Mouse (Mus musculus): ENCODE data around the gene Ankra2. TPM values are rescaled to one million over a fixed set of nuclear protein-coding genes. Genes with fewer than 3 reads are reported as not detected.

Ankra2 gene
- polyA plus RNA-seq, 2 experiments from 2014 or later = 21.3 to 24.5 TPM

DNA sequence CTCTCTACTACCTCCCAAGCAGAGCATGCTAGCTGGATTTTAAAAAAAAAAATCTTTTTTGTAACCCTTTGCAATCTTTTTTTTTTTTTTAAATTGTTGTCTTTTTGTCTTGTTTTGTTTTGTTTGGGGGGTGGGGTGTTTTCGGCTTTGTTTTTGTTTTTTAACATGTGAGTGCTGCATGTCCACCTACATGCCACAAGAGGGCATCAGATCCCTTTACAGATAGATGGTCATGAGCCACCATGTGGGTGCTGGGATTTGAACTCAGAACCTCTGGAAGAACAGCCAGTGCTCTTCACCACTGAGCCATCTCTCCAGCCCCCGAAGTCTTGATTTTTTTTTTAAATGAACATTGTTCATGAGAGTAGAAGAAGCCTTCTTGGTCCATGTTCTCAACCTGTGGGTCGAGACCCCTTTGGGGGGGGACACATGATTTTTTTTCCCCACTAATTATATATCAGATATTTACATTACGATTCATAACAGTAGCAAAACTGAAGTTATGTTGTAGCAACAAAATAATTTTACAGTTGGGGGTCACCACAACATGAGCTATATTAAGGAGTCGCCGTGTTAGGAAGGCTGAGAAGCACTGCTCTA, 35.1 kb downstream of the Ankra2 start:
- no peak for ATAC-seq

DNA sequence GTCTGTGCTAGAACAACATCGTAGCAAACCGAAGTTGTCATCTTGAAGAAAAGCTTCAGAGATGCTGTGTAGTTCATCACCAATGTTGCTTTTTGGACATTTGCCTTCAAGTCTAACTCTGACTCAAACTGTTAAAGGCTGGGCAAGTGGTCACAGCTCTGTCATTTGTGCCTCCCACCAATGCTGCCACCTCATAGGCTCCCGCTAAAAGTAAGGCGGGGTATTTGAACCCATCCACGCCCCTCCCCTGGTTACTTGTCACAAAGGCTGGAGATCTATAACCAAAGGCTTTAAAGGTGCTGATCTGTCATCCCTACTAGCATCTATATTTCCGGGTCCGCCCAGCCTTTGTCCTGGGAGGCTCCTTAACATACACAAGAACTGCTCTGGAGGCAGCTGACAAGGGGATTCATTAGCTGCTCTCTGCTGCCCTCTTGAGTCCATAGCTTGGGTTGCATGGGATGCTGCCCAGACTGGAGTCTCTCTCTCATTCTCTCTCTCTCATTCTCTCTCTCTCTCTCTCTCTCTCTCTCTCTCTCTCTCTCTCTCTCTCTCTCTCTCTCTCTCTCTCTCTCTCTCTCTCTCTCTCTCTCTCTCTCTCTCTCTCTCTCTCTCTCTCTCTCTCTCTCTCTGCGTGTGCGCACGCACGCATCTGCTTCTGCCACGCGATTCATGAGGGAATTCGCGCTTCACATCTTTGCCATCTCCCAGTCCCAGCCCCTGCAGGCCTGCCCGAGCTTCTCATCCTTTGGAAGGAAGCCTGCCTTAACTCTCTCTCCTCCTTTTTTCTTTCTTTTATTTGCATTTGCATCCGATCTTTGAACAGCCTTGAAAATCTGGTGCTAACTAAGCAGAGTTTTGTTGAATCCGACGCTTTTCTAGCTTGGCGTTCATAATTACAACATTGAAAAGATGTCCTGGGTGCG, 36.2 kb downstream of the Ankra2 start:
- ATAC-seq = peak; percentile 92

DNA sequence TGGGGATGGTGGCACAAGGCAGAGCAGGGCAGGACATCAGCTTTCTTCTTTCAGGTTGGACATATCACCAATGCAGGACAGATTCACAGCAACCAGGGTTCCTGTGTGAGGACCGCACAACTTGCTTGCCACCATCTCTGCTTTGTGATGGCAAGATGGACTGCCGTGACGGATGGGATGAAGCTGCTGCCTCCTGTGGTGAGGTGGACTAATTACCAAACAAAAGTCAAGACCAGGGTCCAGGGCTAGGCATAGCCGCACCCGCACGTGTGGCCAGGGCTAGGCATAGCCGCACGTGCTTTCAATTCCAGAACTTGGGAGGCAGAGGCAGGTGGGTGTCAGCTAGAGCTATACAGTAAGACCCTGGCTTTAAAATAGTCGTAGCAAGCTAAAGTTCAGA, 42.4 kb downstream of the Ankra2 start:
- ATAC-seq = no peak

DNA sequence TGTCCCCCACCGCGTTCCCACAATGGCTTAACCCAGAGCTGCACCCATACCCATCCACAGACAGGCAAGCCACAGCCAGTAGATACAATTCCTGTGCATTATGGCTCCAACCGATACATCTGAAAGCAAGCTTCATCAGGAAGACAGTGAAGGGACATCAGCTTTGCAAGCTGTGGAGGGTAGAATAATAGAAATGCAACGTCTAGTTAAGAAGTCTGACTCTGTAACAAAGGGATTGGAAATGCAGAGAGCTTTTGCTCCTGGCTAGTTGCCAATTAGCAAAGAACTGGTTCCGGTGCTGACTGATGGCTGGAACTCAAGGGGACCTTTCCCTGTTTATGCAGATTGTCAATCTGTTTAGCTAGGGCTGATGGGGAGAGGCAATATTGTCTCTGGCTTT, 43.5 kb downstream of the Ankra2 start:
- ATAC-seq = no peak

DNA sequence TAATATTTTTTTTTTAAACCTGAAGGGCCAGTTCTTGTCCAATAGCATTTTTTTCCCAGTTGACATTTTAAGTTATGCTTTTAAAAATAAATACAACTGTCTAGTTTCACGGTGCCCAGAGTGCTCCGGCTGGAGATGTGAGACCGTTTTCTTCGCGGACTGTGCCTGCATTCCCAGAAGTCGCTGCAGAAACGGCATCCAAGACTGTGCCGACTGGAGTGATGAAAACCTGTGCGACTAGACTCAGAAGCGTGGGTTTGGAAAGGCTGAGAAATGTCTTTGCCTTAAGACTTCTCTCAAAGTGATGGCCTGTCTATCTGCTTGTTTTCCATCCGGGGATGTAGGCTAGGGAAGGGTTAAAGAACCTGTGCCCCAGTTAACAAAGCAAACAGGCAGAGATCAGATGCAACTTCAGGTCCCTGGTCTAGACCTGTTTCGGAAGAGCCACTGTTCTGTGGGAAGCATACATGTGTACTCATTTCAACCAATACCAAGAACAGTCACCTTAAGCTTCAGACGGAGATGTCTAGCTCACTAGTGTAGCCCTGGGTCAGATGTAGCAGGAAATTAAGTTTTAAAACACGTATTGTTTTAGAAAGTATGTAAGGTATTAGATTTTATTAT, 44.1 kb downstream of the Ankra2 start:
- ATAC-seq = no peak

DNA sequence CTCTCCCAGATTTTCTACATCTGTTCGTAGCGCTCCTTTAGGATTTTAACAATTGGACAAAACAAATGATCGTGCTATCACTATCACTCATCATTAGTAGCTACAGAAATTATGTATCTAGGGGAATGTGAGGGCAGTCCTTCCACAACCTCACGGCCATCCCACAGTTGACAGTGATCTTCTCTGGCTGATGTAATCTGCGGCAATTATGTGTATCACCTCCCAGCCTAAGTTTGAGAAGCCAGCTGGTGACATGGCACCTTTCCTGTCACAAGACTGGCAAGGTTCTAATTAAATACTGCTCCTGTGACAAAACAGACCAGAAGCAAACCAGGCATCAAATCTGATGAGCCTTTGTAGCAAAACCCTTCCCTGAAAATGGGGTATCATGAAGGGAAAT, 45.1 kb downstream of the Ankra2 start:
- no peak for ATAC-seq

DNA sequence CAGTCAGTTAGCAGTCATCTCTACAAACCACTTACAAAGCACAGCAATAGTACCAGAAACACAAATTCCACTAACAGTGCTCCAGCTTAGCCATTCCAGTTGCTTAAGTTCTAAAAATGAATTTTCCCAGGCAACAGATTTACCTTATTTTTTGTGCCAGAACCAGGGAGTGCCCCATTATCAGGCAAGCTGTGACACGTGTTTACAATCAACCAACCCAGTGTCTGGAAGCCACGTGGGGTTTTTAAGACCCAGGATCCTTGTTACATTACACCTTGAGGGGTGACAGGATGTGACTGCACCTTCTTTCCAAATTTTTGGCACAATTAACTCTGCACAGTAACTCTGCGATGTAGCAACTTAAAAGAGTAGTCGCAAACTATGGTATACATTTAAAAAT, 45.9 kb downstream of the Ankra2 start:
- no peak for ATAC-seq

DNA sequence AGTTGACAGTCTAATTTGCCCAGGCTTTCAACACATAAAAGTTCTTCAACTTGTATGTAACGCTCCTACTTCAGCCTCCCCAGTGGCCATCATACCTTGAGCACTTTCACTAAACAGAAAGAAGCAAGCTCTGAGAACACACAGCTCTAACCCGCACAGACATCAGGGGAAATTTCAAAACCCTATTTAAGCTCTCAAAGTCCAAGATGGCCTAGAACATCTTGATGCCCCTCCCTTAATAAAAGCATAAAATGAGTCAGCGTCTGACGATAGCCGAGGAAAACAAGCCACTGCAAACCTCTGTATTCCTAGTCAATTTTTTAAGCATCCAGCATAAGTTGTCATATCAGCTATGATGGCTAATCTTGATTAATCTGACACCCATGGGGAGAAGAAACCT, 48.7 kb downstream of the Ankra2 start:
- no peak for ATAC-seq

DNA sequence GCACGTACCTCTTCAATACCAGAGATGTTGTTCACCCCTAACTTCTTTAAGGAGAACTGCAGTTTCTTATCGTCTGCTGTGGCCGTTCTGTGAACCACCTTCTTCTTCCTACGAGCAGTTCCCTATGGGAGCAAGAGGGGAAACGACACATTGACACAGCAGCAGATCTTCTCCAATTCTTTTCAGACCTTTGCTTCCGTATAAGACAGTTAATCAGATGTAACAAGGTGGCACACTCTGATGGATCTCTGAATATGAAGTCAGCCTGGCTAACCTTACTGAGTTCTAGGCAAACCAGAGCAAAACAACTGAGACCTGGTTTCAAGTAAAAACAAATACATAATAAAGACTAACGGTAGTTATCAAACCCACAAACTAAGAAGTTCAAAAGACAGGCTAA, 50.8 kb downstream of the Ankra2 start:
- no peak for ATAC-seq

DNA sequence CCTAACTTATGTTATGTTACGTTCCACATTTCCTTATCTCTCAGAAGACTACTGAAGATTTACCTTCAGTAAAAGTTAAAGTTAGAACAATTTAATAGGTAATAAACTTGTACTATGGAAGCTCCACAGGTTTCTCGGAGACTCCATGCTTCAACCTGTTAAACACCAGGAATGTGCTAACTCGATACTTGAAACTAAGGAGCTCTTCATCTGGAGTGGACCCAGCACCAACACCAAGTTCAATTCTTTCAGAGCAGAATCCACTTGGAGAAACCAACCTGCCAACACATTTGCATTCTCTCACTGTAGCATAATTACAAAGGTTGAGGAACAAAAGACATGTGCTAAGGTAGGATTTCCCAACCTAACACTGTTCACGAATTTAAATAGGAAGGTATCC, 52.2 kb downstream of the Ankra2 start:
- no peak for ATAC-seq

DNA sequence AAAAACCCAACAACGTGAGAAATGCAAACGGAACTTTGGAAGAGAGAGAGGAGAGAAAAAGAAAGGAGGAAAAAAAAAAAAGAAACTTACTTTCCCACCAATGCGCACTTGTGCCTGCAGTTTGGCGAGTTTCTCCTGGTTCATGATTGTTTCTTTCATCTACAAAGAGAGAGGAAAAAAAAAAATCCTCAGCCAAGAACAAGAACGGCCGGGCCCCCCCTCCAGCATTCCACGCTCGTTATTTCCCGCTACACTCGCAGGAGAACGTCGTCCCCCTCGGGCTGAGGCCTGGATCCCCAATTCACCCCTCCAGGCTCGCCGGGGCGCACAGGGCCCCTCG, 53.2 kb downstream of the Ankra2 start:
- no peak for ATAC-seq

DNA sequence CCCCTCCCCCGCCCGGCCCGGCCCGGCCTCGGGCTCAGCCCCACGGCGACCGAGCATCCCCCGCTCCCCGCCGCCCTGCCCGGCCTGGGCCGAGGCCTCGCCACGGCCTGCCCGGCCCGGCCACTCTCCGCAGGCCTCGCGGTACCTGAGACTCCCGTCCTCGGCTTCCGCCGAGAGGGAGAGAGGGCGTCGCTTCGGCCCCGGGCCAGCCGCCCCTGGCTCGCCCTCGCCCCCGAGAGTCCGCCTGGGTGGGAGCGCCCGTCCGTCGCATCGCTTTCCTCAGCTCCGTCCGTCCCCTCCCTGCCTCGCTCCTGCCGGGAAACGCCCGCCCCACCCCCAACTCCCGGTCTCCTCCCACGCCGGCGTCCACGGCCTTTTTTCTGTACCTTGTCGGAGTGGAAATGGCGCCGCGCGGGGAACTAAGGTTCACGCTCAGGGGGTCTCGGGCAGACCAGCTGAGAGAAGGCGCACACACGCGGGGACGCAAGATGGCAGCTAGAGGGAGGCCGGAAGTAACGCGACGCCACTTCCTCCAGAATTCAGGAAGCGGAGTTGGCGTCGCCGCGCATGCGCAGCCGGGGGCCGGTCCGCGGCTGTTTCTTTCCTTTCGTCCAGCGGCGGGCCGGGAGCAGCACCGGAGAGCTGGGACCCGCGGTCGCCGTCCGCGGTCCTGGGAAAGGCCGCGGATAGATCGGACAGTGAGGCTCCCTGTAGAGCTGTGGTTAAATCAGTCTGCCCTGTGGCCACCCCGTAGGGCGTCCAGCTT, 53.8 kb downstream of the Ankra2 start, which contains the start of gene Btf3:
TSS of gene Btf3 (minus strand) at position 527 of the 766 bp plus-strand sequence.
- ATAC-seq = peak; percentile 91

DNA sequence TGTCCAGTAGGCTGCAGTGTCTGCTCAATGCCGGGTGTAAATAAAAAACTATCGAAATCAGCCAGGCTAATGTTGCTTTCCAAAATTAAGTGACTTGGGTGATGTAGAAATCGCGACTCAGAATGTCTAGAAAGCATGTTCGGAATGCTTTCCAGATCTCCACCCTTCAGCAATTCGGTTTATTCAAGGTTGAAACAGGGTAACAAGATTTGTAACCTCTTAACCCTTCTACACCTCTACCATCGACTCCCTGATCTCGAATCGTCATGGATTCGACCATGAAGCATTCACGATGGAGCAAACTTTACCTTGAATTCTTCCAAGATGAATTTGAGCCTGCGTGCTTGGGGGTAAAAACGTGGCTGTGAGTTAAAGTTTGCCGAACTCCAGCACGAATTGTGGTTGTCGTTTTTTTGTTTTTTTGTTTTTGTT, 54.4 kb downstream of the Ankra2 start:
- ATAC-seq = peak; percentile 48

DNA sequence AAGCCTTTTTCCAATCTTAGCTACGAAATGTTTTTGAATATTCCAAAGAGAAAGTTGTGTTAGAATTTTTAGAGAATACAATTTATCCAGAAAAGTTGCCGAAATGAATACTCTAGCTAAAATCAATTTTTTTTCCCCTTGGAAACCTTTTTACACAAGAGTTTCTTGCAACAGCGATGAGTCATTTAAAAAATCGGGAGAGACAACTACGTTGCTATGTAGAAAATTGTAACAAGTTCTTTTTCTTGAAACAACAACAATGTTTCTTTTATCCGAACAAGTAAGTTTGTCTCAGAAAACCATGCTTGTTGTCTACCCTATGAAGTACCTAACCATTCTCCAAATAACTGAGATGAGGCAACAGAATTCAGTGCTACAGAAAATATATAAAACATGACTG, 55.0 kb downstream of the Ankra2 start:
- ATAC-seq = no peak

Other genes starting within 250 kb of the Ankra2 start
- under 1 TPM in 1 of 2 experiments, not detected in 1; 0.47 TPM for gene Arhgef28, start 56.6 kb upstream of the Ankra2 start, polyA plus RNA-seq (2017; shearing (Covaris generic))
- 10 to 100 TPM; 22.6 to 26.6 TPM for gene Utp15, start within 50 bp of the Ankra2 start, polyA plus RNA-seq (2017; shearing (Covaris generic))
- gene Gm21976, start 16.8 kb downstream of the Ankra2 start, polyA plus RNA-seq (2017; shearing (Covaris generic)) = not detected
- 100 to 1,000 TPM; 721 to 726 TPM for gene Btf3, start 53.9 kb downstream of the Ankra2 start, polyA plus RNA-seq (2017; shearing (Covaris generic))
- not detected for gene Foxd1, start 91.2 kb downstream of the Ankra2 start, polyA plus RNA-seq (2017; shearing (Covaris generic))
- 1 to 10 TPM in 1 of 2 experiments, not detected in 1; 3.3 TPM for gene Gm10320, start 228.9 kb downstream of the Ankra2 start, polyA plus RNA-seq (2017; shearing (Covaris generic))